Mouse (Mus musculus) hindbrain, embryonic 13.5 days (tissue): Measurements from ENCODE around the gene H1f0. TPM values are rescaled to one million over a fixed set of nuclear protein-coding genes. Genes with fewer than 3 reads are reported as not detected.

Experiments used
- ATAC-seq: fragments of 200-750 bp; cut with Nextera tagmentation; 2 replicates; pipeline ENCODE4 v1.8.0; 2017; ENCODE audit warnings: moderate TSS enrichment; ENCODE audit not compliant: low FRiP score
- H3K27ac ChIP-seq: fragments of 300-500 bp; sonication (generic); 2 replicates; pipeline ENCODE4 v1.5.1; 2015; ENCODE audit warnings: inconsistent platforms, mild to moderate bottlenecking, moderate library complexity
- H3K27me3 ChIP-seq: fragments of 300-500 bp; sonication (generic); 2 replicates; pipeline ENCODE4 v1.6.1; 2015; ENCODE audit warnings: mild to moderate bottlenecking, inconsistent platforms
- H3K36me3 ChIP-seq: fragments of 300-500 bp; sonication (generic); 2 replicates; pipeline ENCODE4 v1.6.1; 2015; ENCODE audit warnings: mild to moderate bottlenecking, inconsistent platforms
- H3K4me1 ChIP-seq: fragments of 300-500 bp; sonication (generic); replicated peaks from 2 replicates; pipeline ENCODE4 v1.6.1; 2015; ENCODE audit warnings: inconsistent platforms
- H3K4me2 ChIP-seq: fragments of 300-500 bp; sonication (generic); 2 replicates; pipeline ENCODE4 v1.6.1; 2015; ENCODE audit warnings: inconsistent platforms, mild to moderate bottlenecking, moderate library complexity
- H3K4me3 ChIP-seq: fragments of 300-500 bp; sonication (generic); 2 replicates; pipeline ENCODE4 v1.5.1; 2015; ENCODE audit warnings: mild to moderate bottlenecking, inconsistent platforms
- H3K9ac ChIP-seq: fragments of 300-500 bp; sonication (generic); 2 replicates; pipeline ENCODE4 v1.6.1; 2015; ENCODE audit warnings: mild to moderate bottlenecking, inconsistent platforms
- H3K9me3 ChIP-seq: fragments of 300-500 bp; sonication (generic); 2 replicates; pipeline ENCODE4 v1.6.1; 2016; ENCODE audit warnings: inconsistent platforms
- whole genome bisulfite sequencing: fragments of 180-500 bp; shearing (Covaris S2); methylation state at CpG from one replicate; pipeline ENCODE4 v1.1.7; 2015; 5-methylcytosine and 5-hydroxymethylcytosine counted together
- polyA plus RNA-seq: library from polyadenylated mRNA; unstranded; fragments of >200 nt; fragmentation: Nextera tagmentation; extraction: Ambion mirVana; gene quantifications from 2 replicates; pipeline ENCODE4 v1.2.1, GENCODE M21; 2015

H1f0 gene
- polyA plus RNA-seq, 1 experiment from 2014 or later, result 266 TPM

DNA sequence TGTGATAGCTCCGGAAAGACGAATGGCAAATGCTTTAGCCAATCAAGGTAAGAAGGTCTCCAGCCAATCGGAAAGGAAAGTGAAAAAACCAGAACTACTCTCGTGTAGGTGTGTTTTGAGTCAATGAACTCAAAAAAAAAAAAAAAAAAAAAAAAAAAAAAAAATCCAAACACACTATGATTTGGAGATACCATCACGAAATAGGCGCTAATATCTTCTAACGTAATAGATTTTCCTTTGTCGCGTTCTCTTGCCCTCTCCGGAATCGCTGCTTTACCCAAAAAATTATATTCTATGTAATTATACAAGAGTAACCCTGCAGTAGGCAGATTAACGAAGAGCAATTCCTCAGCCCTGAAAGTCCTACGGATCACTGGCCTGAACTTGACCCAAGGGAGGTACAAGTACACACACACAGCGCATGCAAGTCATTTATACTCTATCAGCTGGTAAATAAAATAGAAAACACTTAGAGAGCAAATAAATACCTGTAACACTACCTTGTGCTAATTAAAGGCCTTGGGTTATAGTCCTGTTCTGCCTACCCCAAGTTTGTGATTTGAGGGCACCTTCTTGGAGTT lies 35.0 kb downstream of the H1f0 start:
- Histone ChIP-seq H3K4me1 (peaks cover 22% of the 10 kb centered on the region), H3K36me3 (peaks cover 27% of the 10 kb centered on the region), H3K9ac (no peak overlapping the region), H3K4me3 (peak overlapping the region; percentile 28), H3K27me3 (peaks cover 13% of the 10 kb centered on the region; the same call in 1 of the 2 replicates), H3K4me2 (peak overlapping the region; percentile 45), H3K27ac (0 out of 2 replicates have a peak overlapping the region, but pooled peaks have one; percentile 13), H3K9me3 (no peaks in the 10 kb centered on the region)
- ATAC-seq, result no peak
- 10% methylated on average over 14 of the region's 14 CpGs for WGBS

DNA sequence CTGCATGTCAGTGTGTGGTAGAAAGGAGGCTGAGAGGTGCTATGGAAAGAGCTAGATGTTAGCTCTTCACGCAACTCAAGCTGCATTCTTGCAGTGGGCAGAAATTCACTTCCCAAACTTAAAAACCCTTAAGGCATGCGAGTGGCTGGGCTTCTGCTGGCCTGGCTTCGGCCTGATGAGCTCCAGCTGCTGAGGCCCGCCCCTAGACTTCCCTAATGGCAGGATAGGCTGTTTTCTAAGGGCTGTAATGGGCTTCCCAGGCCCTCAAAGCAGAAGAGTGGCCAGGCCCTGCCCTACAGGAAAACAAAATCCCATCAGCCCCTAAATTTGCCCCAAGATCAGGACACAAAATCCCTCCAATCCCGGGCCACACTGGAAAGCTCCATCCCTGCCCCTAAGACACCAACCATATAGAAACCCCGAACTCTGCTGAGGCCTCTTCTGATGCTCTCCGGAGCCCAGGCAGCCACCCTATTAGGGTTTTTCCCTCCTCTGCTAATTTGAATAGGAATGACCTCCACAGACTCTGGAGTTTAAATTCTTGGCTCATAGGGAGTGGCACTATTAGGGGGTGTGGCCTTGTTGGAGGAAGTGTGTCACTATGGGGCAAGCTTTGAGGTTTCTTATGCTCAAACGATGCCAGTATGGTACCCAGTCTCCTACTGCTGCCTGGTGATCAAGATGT lies 37.0 kb downstream of the H1f0 start:
- 65% methylated on average over 8 of the region's 8 CpGs for WGBS
- Histone ChIP-seq H3K36me3 (peaks cover 7% of the 10 kb centered on the region), H3K9me3 (no peaks in the 10 kb centered on the region), H3K27me3 (peaks cover 16% of the 10 kb centered on the region; the same call in 1 of the 2 replicates), H3K27ac (no peak overlapping the region), H3K4me3 (no peak overlapping the region), H3K9ac (no peak overlapping the region), H3K4me1 (peaks cover 22% of the 10 kb centered on the region), H3K4me2 (no peak overlapping the region)
- ATAC-seq, result no peak

DNA sequence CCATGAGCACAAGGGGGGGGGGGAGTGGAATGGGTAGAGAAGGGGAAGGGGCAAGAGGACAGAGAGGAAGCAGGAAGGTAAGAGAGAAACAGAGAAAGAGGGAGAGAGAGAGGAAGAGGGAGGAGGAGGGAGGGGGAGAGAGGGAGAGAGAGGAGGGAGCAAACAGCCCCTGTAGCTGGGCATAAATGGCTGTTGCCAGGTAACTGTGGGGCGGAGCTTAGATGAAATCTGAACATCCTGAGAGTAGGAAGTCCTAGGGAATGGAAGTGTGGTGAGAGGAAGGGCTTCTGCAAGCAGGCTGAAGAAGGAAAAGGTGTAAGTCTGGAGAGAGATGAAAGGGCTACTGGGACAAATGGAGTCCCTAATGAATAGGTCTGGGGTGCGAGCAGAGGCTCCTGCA lies 38.0 kb downstream of the H1f0 start:
- peaks cover 16% of the 10 kb centered on the region; the same call in 1 of the 2 replicates for H3K27me3 ChIP-seq
- H3K9me3 ChIP-seq, result no peaks in the 10 kb centered on the region
- 57% methylated on average over 2 of the region's 2 CpGs for WGBS
- no peak overlapping the region for H3K4me2 ChIP-seq
- H3K36me3 ChIP-seq, result no peaks in the 10 kb centered on the region
- no peak for ATAC-seq
- peaks cover 17% of the 10 kb centered on the region for H3K4me1 ChIP-seq
- H3K9ac ChIP-seq, result no peak overlapping the region
- H3K4me3 ChIP-seq, result no peak overlapping the region
- no peak overlapping the region for H3K27ac ChIP-seq

DNA sequence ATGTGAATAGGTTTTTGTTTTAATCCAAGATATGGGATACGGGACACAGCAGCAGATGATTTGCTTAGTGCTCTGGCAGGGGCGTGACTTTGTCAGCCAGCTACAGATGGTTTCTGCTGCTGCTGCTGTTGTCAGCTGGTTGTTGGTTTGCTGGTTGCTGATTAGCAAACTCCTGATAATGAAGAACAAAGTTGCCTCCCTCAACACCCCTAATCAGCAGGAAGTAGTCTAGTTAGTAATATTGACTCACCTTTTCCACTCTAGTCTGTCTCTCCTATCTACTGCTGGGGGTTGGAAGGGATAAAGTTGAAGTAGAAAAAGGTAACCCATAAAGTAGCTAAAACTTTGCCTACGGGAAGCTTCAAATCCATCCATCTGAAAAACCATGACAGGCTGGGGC lies 39.4 kb downstream of the H1f0 start:
- Histone ChIP-seq H3K36me3 (no peaks in the 10 kb centered on the region), H3K4me1 (peaks cover 8% of the 10 kb centered on the region), H3K9me3 (no peaks in the 10 kb centered on the region), H3K4me2 (no peak overlapping the region), H3K27me3 (peaks cover 16% of the 10 kb centered on the region; the same call in 1 of the 2 replicates), H3K27ac (no peak overlapping the region), H3K4me3 (no peak overlapping the region), H3K9ac (no peak overlapping the region)
- WGBS, result 85% methylated on average over 3 of the region's 3 CpGs
- no peak for ATAC-seq

DNA sequence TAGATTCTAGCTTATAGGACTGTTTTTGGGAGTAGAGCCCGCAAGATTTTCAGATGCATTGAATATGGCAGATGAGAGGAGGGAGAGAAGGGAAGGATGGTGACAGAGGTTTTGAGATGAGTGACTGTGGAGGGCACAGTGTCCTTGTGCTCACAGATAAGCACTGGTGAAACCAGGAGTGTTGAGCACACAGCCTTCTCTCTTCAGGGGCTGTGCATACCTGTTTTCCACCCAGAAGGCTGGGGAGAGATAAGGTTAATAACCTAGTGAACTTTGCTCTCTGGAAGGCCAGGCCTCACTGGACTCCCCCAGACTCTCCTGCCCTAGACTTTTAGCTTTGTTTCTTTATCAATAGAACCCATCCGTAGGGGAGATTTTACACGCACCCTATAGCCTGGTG lies 40.2 kb downstream of the H1f0 start:
- Histone ChIP-seq H3K27me3 (peaks cover 16% of the 10 kb centered on the region; the same call in 1 of the 2 replicates), H3K4me3 (no peak overlapping the region), H3K4me1 (peaks cover 6% of the 10 kb centered on the region), H3K36me3 (no peaks in the 10 kb centered on the region), H3K9ac (no peak overlapping the region), H3K9me3 (no peaks in the 10 kb centered on the region), H3K27ac (no peak overlapping the region), H3K4me2 (no peak overlapping the region)
- no peak for ATAC-seq
- WGBS, result 82% methylated on average over 3 of the region's 3 CpGs

DNA sequence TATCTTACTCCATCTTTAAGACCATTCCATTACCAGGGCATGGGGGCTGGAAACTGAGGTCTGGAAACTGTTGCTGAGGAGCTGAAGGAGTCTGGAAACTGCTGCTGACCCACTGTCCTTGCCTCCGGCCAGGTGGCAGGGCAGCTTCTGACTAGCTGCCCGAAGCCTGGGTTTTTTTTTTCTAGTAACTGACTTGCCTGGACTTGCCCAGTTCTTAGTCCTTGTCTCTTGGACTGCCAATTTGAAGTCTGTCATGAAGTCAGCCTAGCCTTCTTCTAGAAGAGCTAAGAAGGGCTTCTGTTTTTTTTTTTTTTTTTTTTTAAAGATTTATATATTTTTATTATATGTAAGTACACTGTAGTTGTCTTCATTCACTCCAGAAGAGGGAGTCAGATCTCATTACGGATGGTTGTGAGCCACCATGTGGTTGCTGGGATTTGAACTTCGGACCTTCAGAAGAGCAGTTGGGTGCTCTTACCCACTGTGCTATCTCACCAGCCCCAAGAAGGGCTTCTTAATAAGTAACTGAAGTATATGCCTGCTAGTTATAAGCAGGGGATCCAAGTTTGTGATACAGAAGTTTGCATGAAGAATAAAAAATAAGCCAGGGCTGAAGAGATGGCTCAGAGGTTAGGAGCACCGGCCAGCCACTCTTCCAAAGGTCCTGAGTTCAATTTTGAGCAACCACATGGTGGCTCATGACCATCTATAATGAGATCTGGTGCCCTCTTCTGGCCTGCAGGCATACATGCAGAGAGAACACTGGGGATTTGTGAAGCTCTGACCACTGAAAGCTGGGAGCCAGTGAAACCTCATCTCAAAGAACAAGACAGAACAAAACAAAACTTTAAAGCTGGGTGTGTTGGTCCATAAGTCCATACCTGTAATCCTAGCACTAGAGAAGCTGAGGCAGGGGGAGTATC lies 43.1 kb downstream of the H1f0 start:
- Histone ChIP-seq H3K4me1 (peaks cover 20% of the 10 kb centered on the region), H3K9me3 (no peaks in the 10 kb centered on the region), H3K4me2 (no peak overlapping the region), H3K9ac (no peak overlapping the region), H3K27ac (no peak overlapping the region), H3K36me3 (peaks cover under 1% of the 10 kb centered on the region; the same call in 1 of the 2 replicates), H3K4me3 (no peak overlapping the region), H3K27me3 (peaks cover 12% of the 10 kb centered on the region; the same call in 1 of the 2 replicates)
- ATAC-seq, result no peak
- 68% methylated on average over 5 of the region's 5 CpGs for WGBS

DNA sequence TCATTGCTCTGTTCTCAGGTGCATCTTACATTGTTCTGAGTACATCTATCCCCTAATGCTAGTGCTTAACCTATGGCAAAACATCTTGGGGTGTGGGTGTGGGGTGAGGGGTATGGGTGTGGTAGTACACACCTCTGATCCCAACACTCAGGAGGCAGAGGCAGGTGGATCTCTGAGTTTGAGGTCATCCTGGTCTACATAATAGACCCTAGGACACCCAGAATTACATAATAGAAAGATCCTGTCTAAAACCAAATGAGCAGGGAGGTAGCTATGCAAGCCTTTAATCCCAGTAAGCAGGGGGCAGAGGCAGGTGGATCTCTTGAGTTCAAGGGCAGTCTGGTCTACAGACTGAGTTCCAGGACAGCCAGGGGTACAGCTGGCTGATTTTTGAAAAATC lies 45.5 kb downstream of the H1f0 start:
- Histone ChIP-seq H3K9ac (no peak overlapping the region), H3K9me3 (no peaks in the 10 kb centered on the region), H3K27me3 (no peaks in the 10 kb centered on the region), H3K4me1 (peaks cover 28% of the 10 kb centered on the region), H3K27ac (no peak overlapping the region), H3K4me2 (no peak overlapping the region), H3K4me3 (no peak overlapping the region), H3K36me3 (peaks cover 24% of the 10 kb centered on the region)
- ATAC-seq, result no peak

DNA sequence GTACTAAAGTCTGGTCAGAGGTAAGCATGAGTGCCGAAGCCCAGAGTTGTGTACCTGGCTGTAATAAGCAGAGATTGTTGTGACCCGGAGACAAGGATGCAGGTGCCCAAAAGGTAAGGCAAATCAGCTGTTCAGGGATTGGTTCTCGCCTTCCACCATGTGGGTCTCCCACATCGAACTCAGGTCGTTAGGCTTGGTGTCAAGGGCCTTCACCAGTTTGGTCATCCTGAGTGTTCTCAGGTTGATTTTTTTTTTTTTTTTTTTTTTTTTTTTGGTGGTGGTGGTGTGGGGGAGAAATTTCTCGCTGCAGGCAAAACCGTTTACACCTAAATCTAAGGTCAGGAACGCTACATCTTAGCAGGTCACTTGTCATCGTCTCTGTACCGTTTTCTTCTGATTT lies 46.2 kb downstream of the H1f0 start:
- 37% methylated on average over 10 of the region's 10 CpGs for WGBS
- Histone ChIP-seq H3K27me3 (no peaks in the 10 kb centered on the region), H3K4me2 (peak overlapping the region; percentile 89), H3K9me3 (no peaks in the 10 kb centered on the region), H3K36me3 (peaks cover 31% of the 10 kb centered on the region), H3K4me3 (peak overlapping the region; percentile 97), H3K27ac (peak overlapping the region; percentile 82), H3K4me1 (peaks cover 28% of the 10 kb centered on the region), H3K9ac (peak overlapping the region; percentile 60; the same call in 1 of the 2 replicates)
- no peak for ATAC-seq

DNA sequence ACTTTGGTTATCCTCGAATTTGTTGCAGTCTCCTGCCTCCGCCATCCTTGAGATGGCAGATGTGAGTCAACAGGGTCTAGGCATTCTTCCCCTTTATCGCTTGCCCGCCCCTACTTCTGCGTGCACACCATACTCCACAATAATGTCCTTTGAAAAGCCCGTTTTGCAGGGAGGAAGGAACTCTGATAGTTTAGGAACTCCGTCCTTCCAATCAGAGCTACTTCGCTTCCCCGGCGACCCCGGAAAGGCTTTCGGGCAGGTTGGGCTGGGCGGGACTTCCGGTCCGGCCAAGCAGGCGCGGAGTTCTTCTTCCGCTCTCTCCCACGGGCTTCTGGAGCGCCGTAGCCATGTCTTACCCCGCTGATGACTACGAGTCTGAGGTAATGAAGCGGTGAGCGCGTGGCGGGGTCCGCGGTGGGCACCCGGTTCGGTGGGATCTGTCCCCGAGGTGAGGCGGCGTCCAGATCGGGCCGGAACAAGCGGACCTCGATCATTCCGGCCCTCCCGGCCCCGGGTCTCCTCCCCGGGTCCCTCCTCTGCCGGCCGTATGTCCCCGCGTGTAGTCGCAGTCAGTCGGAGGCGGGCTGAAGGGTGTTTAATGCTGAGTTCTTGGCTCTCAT lies 46.8 kb downstream of the H1f0 start, which contains the start of gene Eif3l:
Gene Eif3l, plus strand, starts transcription at position 267 of the 620 bp plus-strand sequence.
- under 1% methylated on average over 49 of the region's 49 CpGs for WGBS
- ATAC-seq, result peak; percentile 87
- peak within 1 kb of the TSS; percentile 87 for H3K9ac ChIP-seq

DNA sequence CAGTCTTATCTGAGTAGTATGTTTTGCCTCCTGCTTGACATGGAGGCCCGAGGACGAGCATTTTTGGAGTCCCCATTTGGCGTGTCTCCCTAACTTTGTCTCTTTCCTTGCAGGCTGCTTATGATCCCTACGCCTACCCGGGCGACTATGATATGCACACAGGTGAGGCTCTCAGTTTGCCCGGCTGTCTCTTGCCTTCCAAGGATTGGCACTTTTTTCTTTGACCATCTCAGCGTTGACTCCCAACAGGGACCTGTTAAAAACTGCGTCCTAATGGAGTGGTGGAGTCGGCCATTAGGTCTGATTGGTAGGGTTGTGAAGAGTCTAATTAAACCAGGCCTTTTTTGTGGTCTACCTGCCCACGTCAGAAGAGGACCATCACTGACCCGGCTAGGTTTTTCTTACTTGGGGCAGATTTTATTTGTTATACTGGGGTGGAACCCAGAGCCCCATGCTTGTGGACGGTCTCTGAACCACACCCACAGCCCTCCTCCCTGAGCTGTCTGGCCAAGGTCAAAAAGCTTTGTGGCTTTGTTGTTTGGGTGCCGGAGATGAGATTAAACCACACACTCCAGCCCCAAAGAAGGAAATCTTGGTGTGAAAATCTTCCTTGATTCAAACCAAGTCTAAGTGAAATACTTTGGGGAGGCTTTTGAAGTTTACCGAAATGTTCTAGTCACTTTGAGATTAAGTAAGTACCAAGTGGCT lies 47.6 kb downstream of the H1f0 start:
- H3K36me3 ChIP-seq, result peaks cover 42% of the 10 kb centered on the region
- H3K27me3 ChIP-seq, result no peaks in the 10 kb centered on the region
- H3K9me3 ChIP-seq, result no peaks in the 10 kb centered on the region
- peak overlapping the region; percentile 87 for H3K9ac ChIP-seq
- 39% methylated on average over 15 of the region's 15 CpGs for WGBS
- peak overlapping the region; percentile 97 for H3K4me3 ChIP-seq
- H3K4me2 ChIP-seq, result peak overlapping the region; percentile 89
- H3K27ac ChIP-seq, result peak overlapping the region; percentile 82
- ATAC-seq, result no peak
- peaks cover 28% of the 10 kb centered on the region for H3K4me1 ChIP-seq

More for the DNA sequence above, 46.8 kb downstream of the H1f0 start, which contains the start of gene Eif3l:
- H3K27ac ChIP-seq, result peak within 1 kb of the TSS; percentile 82
- H3K4me3 ChIP-seq, result peak within 1 kb of the TSS; percentile 97
- peaks cover 37% of the 10 kb centered on the region for H3K36me3 ChIP-seq
- no peaks in the 10 kb centered on the region for H3K9me3 ChIP-seq
- H3K4me1 ChIP-seq, result peaks cover 28% of the 10 kb centered on the region
- peak within 1 kb of the TSS; percentile 89 for H3K4me2 ChIP-seq
- no peaks in the 10 kb centered on the region for H3K27me3 ChIP-seq

DNA sequence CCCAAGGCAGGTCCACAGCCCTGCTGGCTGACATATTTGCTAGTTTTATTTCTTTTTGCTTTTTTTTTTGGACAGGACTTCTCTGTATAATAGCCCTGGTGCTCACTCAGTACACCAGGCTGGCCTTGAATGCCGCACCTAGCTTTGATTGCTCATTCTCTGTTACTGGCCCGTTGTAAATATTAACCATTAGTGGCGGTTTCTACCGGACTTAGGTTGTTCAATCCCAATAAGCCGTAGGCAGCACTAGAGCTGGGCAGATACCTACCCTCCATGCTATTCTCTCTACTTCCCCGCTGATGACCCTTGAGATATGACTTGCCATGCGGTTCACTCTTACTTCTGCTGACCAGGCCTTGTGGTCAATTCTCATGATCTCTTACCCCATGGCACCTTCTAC lies 51.3 kb downstream of the H1f0 start:
- H3K9ac ChIP-seq, result no peak overlapping the region
- 97% methylated on average over 7 of the region's 7 CpGs for WGBS

More for the DNA sequence above, 51.3 kb downstream of the H1f0 start:
- no peak overlapping the region for H3K27ac ChIP-seq
- no peaks in the 10 kb centered on the region for H3K9me3 ChIP-seq
- no peak overlapping the region for H3K4me3 ChIP-seq
- peaks cover 80% of the 10 kb centered on the region for H3K36me3 ChIP-seq
- peaks cover 22% of the 10 kb centered on the region for H3K4me1 ChIP-seq
- no peak for ATAC-seq
- H3K27me3 ChIP-seq, result no peaks in the 10 kb centered on the region
- H3K4me2 ChIP-seq, result no peak overlapping the region
